Mouse (Mus musculus): ENCODE data around the gene Sfxn5.

DNA sequence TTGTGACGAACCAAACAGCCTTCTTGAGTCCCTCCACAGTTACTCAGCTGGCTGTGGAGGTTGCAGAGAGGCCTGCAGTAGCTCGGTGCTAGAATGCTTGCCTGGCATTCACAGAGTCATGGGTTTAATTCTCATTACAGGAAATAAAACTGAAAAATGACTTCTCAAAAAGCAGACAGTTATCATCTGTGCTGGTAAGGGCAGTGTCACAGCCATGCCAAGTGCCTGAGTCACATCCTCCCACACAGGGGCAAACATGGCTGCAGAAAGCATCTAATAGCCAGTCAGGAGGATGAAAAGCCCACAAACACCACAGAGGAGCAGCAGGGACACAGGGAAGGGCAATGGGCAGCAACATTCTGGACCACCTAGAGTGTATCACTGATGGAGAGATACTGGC, 49.6 kb upstream of the Sfxn5 start:
- TF ChIP-seq EP300 (IDR thresholded peaks at IDR 0.05; ENCODE audit: low read depth) (no peak), CTCF (IDR thresholded peaks at IDR 0.05; ENCODE audit: low read depth) (no peak)

Measured in heart, postnatal 0 days (tissue).